Mouse (Mus musculus) thymus, postnatal 14 days (tissue): Measurements from ENCODE around the gene Marcks.
"Not testable (repeated sequence)": the region's sequence is repeated elsewhere in the genome, so short reads cannot be mapped to it uniquely, and the experiment has no call there.

Experiments
- DNase-seq: peaks from one replicate; pipeline ENCODE4 v3.0.0; 2021

The Marcks gene

GRCm38 (mm10) chr10:37135951-37136751 is 2.6 kb downstream of the Marcks start:
- DNase-seq, result peak; percentile 72

- no peak for DNase-seq
Observed at GRCm38 (mm10) chr10:37133876-37134708, 4.6 kb downstream of the Marcks start.

GRCm38 (mm10) chr10:37132671-37133070 is 6.0 kb downstream of the Marcks start:
- DNase-seq, result no peak

GRCm38 (mm10) chr10:37129652-37130051 is 9.1 kb downstream of the Marcks start:
- no peak for DNase-seq

- no peak for DNase-seq
Observed at GRCm38 (mm10) chr10:37115329-37115728, 23.4 kb downstream of the Marcks start.

GRCm38 (mm10) chr10:37112812-37113211 is 25.9 kb downstream of the Marcks start:
- no peak for DNase-seq

GRCm38 (mm10) chr10:37112362-37112761 is 26.4 kb downstream of the Marcks start:
- DNase-seq, result no peak

- no peak for DNase-seq
Observed at GRCm38 (mm10) chr10:37111432-37111831, 27.3 kb downstream of the Marcks start.

GRCm38 (mm10) chr10:37106871-37107627 is 31.7 kb downstream of the Marcks start:
- no peak for DNase-seq

GRCm38 (mm10) chr10:37106303-37106702 is 32.4 kb downstream of the Marcks start:
- DNase-seq, result no peak

- no peak for DNase-seq
Observed at GRCm38 (mm10) chr10:37102227-37103080, 36.3 kb downstream of the Marcks start.

- no peak for DNase-seq
Observed at GRCm38 (mm10) chr10:37101733-37102132, 37.0 kb downstream of the Marcks start.

- no peak for DNase-seq
Observed at GRCm38 (mm10) chr10:37096529-37096928, 42.2 kb downstream of the Marcks start.

GRCm38 (mm10) chr10:37095803-37096202 is 42.9 kb downstream of the Marcks start:
- DNase-seq, result no peak

- DNase-seq, result no peak
Observed at GRCm38 (mm10) chr10:37093306-37093705, 45.4 kb downstream of the Marcks start.

- no peak for DNase-seq
Observed at GRCm38 (mm10) chr10:37090411-37090810, 48.3 kb downstream of the Marcks start.

GRCm38 (mm10) chr10:37084071-37084470 is 54.6 kb downstream of the Marcks start:
- DNase-seq, result not testable (repeated sequence)
